Mouse (Mus musculus) embryonic facial prominence, embryonic 14.5 days (tissue): ENCODE measurements at regions not wholly inside any gene's neighbourhood (a gene's known extent, or its start where the extent isn't known, plus 50 kb on each side); places are given as distances from the start of the nearest gene placed in this dataset. TPM values are rescaled to one million over a fixed set of nuclear protein-coding genes. Genes with fewer than 3 reads are reported as not detected.

Experiments used
- ATAC-seq: fragments of 200-750 bp; cut with Nextera tagmentation; 2 replicates; pipeline ENCODE4 v1.8.0; 2017; ENCODE audit warnings: low read depth, moderate number of reproducible peaks, moderate TSS enrichment
- DNase-seq: peaks from one replicate; pipeline ENCODE4 v3.0.0-alpha.2; 2015; ENCODE audit warnings: low spot score
- H3K27ac ChIP-seq: fragments of 300-500 bp; sonication (generic); replicated peaks from 2 replicates; pipeline ENCODE4 v1.5.1; 2014; ENCODE audit warnings: low read depth, mild to moderate bottlenecking, low read length, moderate library complexity
- H3K27me3 ChIP-seq: fragments of 300-500 bp; sonication (generic); replicated peaks from 2 replicates; pipeline ENCODE4 v1.6.1; 2014; ENCODE audit warnings: low read length; ENCODE audit not compliant: control insufficient read depth, insufficient read depth
- H3K36me3 ChIP-seq: fragments of 300-500 bp; sonication (generic); 2 replicates; pipeline ENCODE4 v1.6.1; 2014; ENCODE audit warnings: low read length, mixed read lengths; ENCODE audit not compliant: control insufficient read depth, insufficient read depth
- H3K4me1 ChIP-seq: fragments of 300-500 bp; sonication (generic); 2 replicates; pipeline ENCODE4 v1.6.1; 2014; ENCODE audit warnings: antibody characterized with exemption, low read length; ENCODE audit not compliant: control insufficient read depth, insufficient read depth
- H3K4me2 ChIP-seq: fragments of 300-500 bp; sonication (generic); 2 replicates; pipeline ENCODE4 v1.6.1; 2014; ENCODE audit warnings: low read depth, mild to moderate bottlenecking, low read length, moderate library complexity, mixed read lengths
- H3K4me3 ChIP-seq: fragments of 300-500 bp; sonication (generic); 2 replicates; pipeline ENCODE4 v1.5.1; 2014; ENCODE audit warnings: low read depth, mild to moderate bottlenecking, low read length
- H3K9ac ChIP-seq: fragments of 300-500 bp; sonication (generic); 2 replicates; pipeline ENCODE4 v1.6.1; 2014; ENCODE audit warnings: low read depth, mild to moderate bottlenecking, low read length, moderate library complexity, mixed read lengths
- H3K9me3 ChIP-seq: fragments of 300-500 bp; sonication (generic); 2 replicates; pipeline ENCODE4 v1.6.1; 2016; ENCODE audit warnings: low read length; ENCODE audit not compliant: control insufficient read depth
- WGBS: fragments of 180-500 bp; shearing (Covaris S2); extraction: QIAGEN DNeasy Blood & Tissue Kit; methylation state at CpG from one replicate; pipeline ENCODE4 v1.1.7; 2014; 5-methylcytosine and 5-hydroxymethylcytosine counted together
- microRNA counts: library from miRNA; unstranded; fragments of <30 nt; microRNA quantifications from one replicate; lab custom pipeline; 2017
- microRNA-seq: library from miRNA; unstranded; fragments of <30 nt; microRNA quantifications from one replicate; pipeline ENCODE4, GENCODE M21; 2016; ENCODE audit warnings: borderline number of aligned reads

DNA sequence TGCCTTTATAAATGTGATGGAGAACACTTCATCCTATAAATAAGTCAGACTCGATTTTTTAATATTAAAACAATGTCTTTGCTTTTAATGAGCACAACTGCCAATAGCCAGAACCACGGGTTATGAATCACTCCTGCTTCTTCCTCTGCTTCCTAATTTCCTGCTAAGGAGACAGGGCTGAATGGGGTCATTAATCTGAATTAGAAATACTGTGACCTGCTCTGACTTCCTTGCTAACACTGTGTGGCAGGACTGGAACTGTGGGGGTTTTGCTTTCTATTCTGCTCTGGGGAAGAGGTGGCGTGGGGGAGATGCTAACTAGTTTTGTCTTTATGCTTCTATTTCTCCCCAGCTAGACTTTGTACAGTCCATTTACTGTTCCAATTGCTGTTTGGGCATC lies 52.6 kb upstream of the Ccdc85a start:
- WGBS, result 53% methylated on average over 3 of the region's 3 CpGs
- no peaks in the 10 kb centered on the region for H3K36me3 ChIP-seq
- H3K4me2 ChIP-seq, result no peak overlapping the region
- H3K4me3 ChIP-seq, result no peak overlapping the region
- no peak overlapping the region for H3K27ac ChIP-seq
- ATAC-seq, result no peak
- no peaks in the 10 kb centered on the region for H3K27me3 ChIP-seq
- no peak for DNase-seq
- no peaks in the 10 kb centered on the region for H3K4me1 ChIP-seq
- H3K9ac ChIP-seq, result no peak overlapping the region
- H3K9me3 ChIP-seq, result no peaks in the 10 kb centered on the region

MicroRNAs encoded in the stretch of these regions (microRNA counts, 519-probe panel; counts per million panel counts)
- 2,254 counts per million, percentile 34 among the panel's probes with 10 or more counts for microRNA mmu-miR-216a (lab: Ali Mortazavi, UCI)
- microRNA mmu-miR-216b (lab: Ali Mortazavi, UCI), result 19.3 counts per million
- 19.3 counts per million for microRNA mmu-miR-217 (lab: Ali Mortazavi, UCI)

Small RNA genes lying in the stretch of these regions (microRNA-seq; reads per million reads assigned to microRNA genes)
- gene Mir216a (3.7 reads per million, percentile 17 among the genes with 10 or more reads in this experiment), gene Mir216b (not detected), gene Mir216c (not detected), gene Mir217 (12.4 reads per million, percentile 30 among the genes with 10 or more reads in this experiment)
